Mouse (Mus musculus): ENCODE measurements around the gene Gprc5b. TPM values are rescaled to one million over a fixed set of nuclear protein-coding genes. Genes with fewer than 3 reads are reported as not detected.

Gprc5b gene
- total RNA-seq, 1 experiment: 7.3 TPM

- in situ Hi-C loops (cut with MboI; ENCODE audit: low sequenced_read_pairs in 2 of 2, unreplicated experiment in 2 of 2): no loop called here
- TF ChIP-seq ZC3H11A (IDR thresholded peaks at IDR 0.05; ENCODE audit: borderline replicate concordance, low read depth, low read length) (no peak), HCFC1 (IDR thresholded peaks at IDR 0.05; ENCODE audit: borderline replicate concordance, insufficient read depth, low read length) (no peak), ZNF384 (IDR thresholded peaks at IDR 0.05; ENCODE audit: low read depth, low read length) (no peak), MAFK (IDR thresholded peaks at IDR 0.05; ENCODE audit: insufficient read depth, low read depth, low read length) (no peak), CHD2 (IDR thresholded peaks at IDR 0.05; ENCODE audit: low read depth, low read length) (no peak)
- H3K27ac ChIP-seq (ENCODE audit: insufficient read depth, low read depth, low read length, poor library complexity, severe bottlenecking): no peak overlapping the region
- peaks cover 12% of the 10 kb centered on the region; the same call in 1 of the 2 replicates for H3K36me3 ChIP-seq (ENCODE audit: control insufficient read depth, insufficient read depth, low read length, poor library complexity, severe bottlenecking)
- H3K4me3 ChIP-seq (ENCODE audit: insufficient read depth in 1 of 2, low read depth in 1 of 2, low read length in 2 of 2, poor library complexity in 1 of 2, severe bottlenecking in 1 of 2): no peak overlapping the region
- H3K9me3 ChIP-seq (ENCODE audit: control insufficient read depth, insufficient read depth, low read depth, low read length): no peaks in the 10 kb centered on the region
- H3K9ac ChIP-seq (ENCODE audit: insufficient read depth, low read depth, low read length, poor library complexity, severe bottlenecking): no peak overlapping the region
- peaks cover 4 to 11% of the 10 kb centered on the region in 2 experiments for H3K4me1 ChIP-seq (ENCODE audit: control insufficient read depth in 2 of 2, insufficient read depth in 2 of 2, low read length in 2 of 2, poor library complexity in 1 of 2)
- no peak for DNase-seq (ENCODE audit: low read depth, low spot score)
Measured at GRCm38 (mm10) chr7:118973377-118973776, 21.6 kb downstream of the Gprc5b start.

DNA sequence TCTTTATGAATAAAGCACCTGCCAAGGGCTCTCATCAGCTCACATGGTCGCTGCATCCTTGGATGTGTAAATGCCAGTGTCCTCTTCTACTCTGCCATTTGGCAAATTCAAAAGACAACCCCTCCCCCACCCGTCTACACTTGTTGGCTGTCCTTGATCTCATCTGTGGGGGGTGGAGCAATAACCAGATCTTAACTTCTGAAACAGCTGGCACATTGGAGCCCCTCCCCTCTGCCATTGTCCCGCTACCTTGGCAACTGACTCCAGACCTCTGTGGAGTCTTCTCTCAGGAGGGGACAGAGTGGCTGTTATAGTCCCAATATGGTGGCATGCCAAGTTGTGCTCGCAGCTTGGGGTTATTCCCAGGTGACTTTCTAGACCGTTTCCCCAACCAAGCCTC, 22.7 kb downstream of the Gprc5b start:
- peaks cover 12% of the 10 kb centered on the region; the same call in 1 of the 2 replicates for H3K36me3 ChIP-seq (ENCODE audit: control insufficient read depth, insufficient read depth, low read length, poor library complexity, severe bottlenecking)
- no peak for DNase-seq (ENCODE audit: low read depth, low spot score)
- TF ChIP-seq CHD2 (IDR thresholded peaks at IDR 0.05; ENCODE audit: low read depth, low read length) (no peak), ZC3H11A (IDR thresholded peaks at IDR 0.05; ENCODE audit: borderline replicate concordance, low read depth, low read length) (no peak), ZNF384 (IDR thresholded peaks at IDR 0.05; ENCODE audit: low read depth, low read length) (no peak), HCFC1 (IDR thresholded peaks at IDR 0.05; ENCODE audit: borderline replicate concordance, insufficient read depth, low read length) (no peak), MAFK (IDR thresholded peaks at IDR 0.05; ENCODE audit: insufficient read depth, low read depth, low read length) (no peak)
- no peak overlapping the region for H3K9ac ChIP-seq (ENCODE audit: insufficient read depth, low read depth, low read length, poor library complexity, severe bottlenecking)
- in situ Hi-C loops (cut with MboI; ENCODE audit: low sequenced_read_pairs in 2 of 2, unreplicated experiment in 2 of 2): no loop called here
- H3K27ac ChIP-seq (ENCODE audit: insufficient read depth, low read depth, low read length, poor library complexity, severe bottlenecking): no peak overlapping the region; the same call in 1 of the 2 replicates
- no peaks in the 10 kb centered on the region for H3K9me3 ChIP-seq (ENCODE audit: control insufficient read depth, insufficient read depth, low read depth, low read length)
- H3K4me1 ChIP-seq (ENCODE audit: control insufficient read depth in 2 of 2, insufficient read depth in 2 of 2, low read length in 2 of 2, poor library complexity in 1 of 2): peaks cover 5 to 11% of the 10 kb centered on the region in 2 experiments
- no peak overlapping the region for H3K4me3 ChIP-seq (ENCODE audit: insufficient read depth in 1 of 2, low read depth in 1 of 2, low read length in 2 of 2, poor library complexity in 1 of 2, severe bottlenecking in 1 of 2)

- H3K9me3 ChIP-seq (ENCODE audit: control insufficient read depth, insufficient read depth, low read depth, low read length): no peaks in the 10 kb centered on the region
- DNase-seq (ENCODE audit: low read depth, low spot score): no peak
- TF ChIP-seq CHD2 (IDR thresholded peaks at IDR 0.05; ENCODE audit: low read depth, low read length): no peak
- TF ChIP-seq ZC3H11A (IDR thresholded peaks at IDR 0.05; ENCODE audit: borderline replicate concordance, low read depth, low read length): no peak
- TF ChIP-seq ZNF384 (IDR thresholded peaks at IDR 0.05; ENCODE audit: low read depth, low read length): no peak
- H3K9ac ChIP-seq (ENCODE audit: insufficient read depth, low read depth, low read length, poor library complexity, severe bottlenecking): no peak overlapping the region
- H3K27ac ChIP-seq (ENCODE audit: insufficient read depth, low read depth, low read length, poor library complexity, severe bottlenecking): no peak overlapping the region
- H3K4me1 ChIP-seq (ENCODE audit: control insufficient read depth in 2 of 2, insufficient read depth in 2 of 2, low read length in 2 of 2, poor library complexity in 1 of 2): peaks cover 5 to 10% of the 10 kb centered on the region in 2 experiments
- H3K4me3 ChIP-seq (ENCODE audit: insufficient read depth in 1 of 2, low read depth in 1 of 2, low read length in 2 of 2, poor library complexity in 1 of 2, severe bottlenecking in 1 of 2): no peak overlapping the region
- in situ Hi-C loops (cut with MboI; ENCODE audit: low sequenced_read_pairs in 2 of 2, unreplicated experiment in 2 of 2): no loop called here
- peaks cover 12% of the 10 kb centered on the region; the same call in 1 of the 2 replicates for H3K36me3 ChIP-seq (ENCODE audit: control insufficient read depth, insufficient read depth, low read length, poor library complexity, severe bottlenecking)
Measured at GRCm38 (mm10) chr7:118971499-118971898, 23.5 kb downstream of the Gprc5b start.

DNA sequence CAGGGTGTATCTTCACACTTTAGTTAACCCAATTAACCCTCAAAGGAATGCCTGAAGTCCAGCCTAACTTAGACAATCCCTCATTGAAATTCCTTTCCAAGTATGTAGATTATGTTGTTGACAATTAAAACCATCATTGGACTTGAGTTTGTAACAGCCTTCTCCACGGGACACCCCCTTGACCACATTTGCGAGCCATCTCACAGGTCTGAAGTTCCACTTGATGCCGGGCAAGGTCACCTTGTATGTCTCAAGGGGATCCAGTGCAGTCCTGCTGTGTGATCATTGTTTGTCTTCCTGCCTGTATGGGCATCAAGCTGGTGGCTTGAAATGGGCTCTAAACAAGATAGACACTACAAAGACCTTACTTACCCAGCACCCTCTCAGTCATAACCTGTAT, 26.1 kb downstream of the Gprc5b start:
- in situ Hi-C loops (cut with MboI; ENCODE audit: low sequenced_read_pairs in 2 of 2, unreplicated experiment in 2 of 2): no loop called here
- no peaks in the 10 kb centered on the region for H3K9me3 ChIP-seq (ENCODE audit: control insufficient read depth, insufficient read depth, low read depth, low read length)
- peak; percentile 26 for DNase-seq (ENCODE audit: low read depth, low spot score)
- H3K27ac ChIP-seq (ENCODE audit: insufficient read depth, low read depth, low read length, poor library complexity, severe bottlenecking): no peak overlapping the region
- H3K36me3 ChIP-seq (ENCODE audit: control insufficient read depth, insufficient read depth, low read length, poor library complexity, severe bottlenecking): no peaks in the 10 kb centered on the region; the same call in 1 of the 2 replicates
- H3K4me1 ChIP-seq (ENCODE audit: control insufficient read depth in 2 of 2, insufficient read depth in 2 of 2, low read length in 2 of 2, poor library complexity in 1 of 2): peaks cover 5 to 6% of the 10 kb centered on the region in 2 experiments
- no peak overlapping the region for H3K9ac ChIP-seq (ENCODE audit: insufficient read depth, low read depth, low read length, poor library complexity, severe bottlenecking)
- H3K4me3 ChIP-seq (ENCODE audit: insufficient read depth in 1 of 2, low read depth in 1 of 2, low read length in 2 of 2, poor library complexity in 1 of 2, severe bottlenecking in 1 of 2): no peak overlapping the region
- TF ChIP-seq ZC3H11A (IDR thresholded peaks at IDR 0.05; ENCODE audit: borderline replicate concordance, low read depth, low read length): no peak
- no peak for TF ChIP-seq MAFK (IDR thresholded peaks at IDR 0.05; ENCODE audit: insufficient read depth, low read depth, low read length)
- no peak for TF ChIP-seq ZNF384 (IDR thresholded peaks at IDR 0.05; ENCODE audit: low read depth, low read length)
- no peak for TF ChIP-seq CHD2 (IDR thresholded peaks at IDR 0.05; ENCODE audit: low read depth, low read length)
- no peak for TF ChIP-seq HCFC1 (IDR thresholded peaks at IDR 0.05; ENCODE audit: borderline replicate concordance, insufficient read depth, low read length)

GRCm38 (mm10) chr7:118965198-118965597, 29.8 kb downstream of the Gprc5b start:
- Histone ChIP-seq H3K4me3 (ENCODE audit: insufficient read depth in 1 of 2, low read depth in 1 of 2, low read length in 2 of 2, poor library complexity in 1 of 2, severe bottlenecking in 1 of 2) (no peak overlapping the region), H3K9ac (ENCODE audit: insufficient read depth, low read depth, low read length, poor library complexity, severe bottlenecking) (no peak overlapping the region), H3K4me1 (ENCODE audit: control insufficient read depth in 2 of 2, insufficient read depth in 2 of 2, low read length in 2 of 2, poor library complexity in 1 of 2) (peaks cover 1 to 2% of the 10 kb centered on the region in 2 experiments; a peak in 2 of 4 replicates), H3K36me3 (ENCODE audit: control insufficient read depth, insufficient read depth, low read length, poor library complexity, severe bottlenecking) (no peaks in the 10 kb centered on the region), H3K9me3 (ENCODE audit: control insufficient read depth, insufficient read depth, low read depth, low read length) (no peaks in the 10 kb centered on the region), H3K27ac (ENCODE audit: insufficient read depth, low read depth, low read length, poor library complexity, severe bottlenecking) (no peak overlapping the region)
- no peak for DNase-seq (ENCODE audit: low read depth, low spot score)
- in situ Hi-C loops (cut with MboI; ENCODE audit: low sequenced_read_pairs in 2 of 2, unreplicated experiment in 2 of 2): no loop called here
- TF ChIP-seq HCFC1 (IDR thresholded peaks at IDR 0.05; ENCODE audit: borderline replicate concordance, insufficient read depth, low read length) (no peak), ZNF384 (IDR thresholded peaks at IDR 0.05; ENCODE audit: low read depth, low read length) (no peak), MAFK (IDR thresholded peaks at IDR 0.05; ENCODE audit: insufficient read depth, low read depth, low read length) (no peak), ZC3H11A (IDR thresholded peaks at IDR 0.05; ENCODE audit: borderline replicate concordance, low read depth, low read length) (no peak), CHD2 (IDR thresholded peaks at IDR 0.05; ENCODE audit: low read depth, low read length) (no peak)
